11 mouse cellular contexts compared by ENCODE assay signal in the genomic region with DNA sequence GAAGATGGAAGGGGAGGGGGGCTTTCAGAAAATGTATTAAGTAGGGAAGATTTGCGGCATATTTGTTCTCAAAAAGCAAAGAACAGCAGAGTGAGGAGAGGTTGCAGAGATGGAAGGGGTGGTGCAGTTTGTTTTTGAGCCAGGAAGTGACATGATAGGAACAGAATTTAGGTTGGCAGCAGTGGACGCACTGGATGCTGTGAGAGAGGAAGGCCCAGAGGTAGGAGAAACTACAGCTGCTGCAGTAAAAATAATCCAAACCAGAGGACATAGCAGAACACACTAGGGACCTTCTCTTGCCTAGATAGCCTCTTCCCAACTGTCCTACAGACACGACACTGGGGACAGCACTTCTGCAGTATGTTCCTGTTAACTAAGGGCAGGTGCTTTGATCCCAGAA. TPM values are rescaled to one million over a fixed set of nuclear protein-coding genes. Genes with fewer than 3 reads are reported as not detected.
DNase-seq lines count a peak whose midpoint lies in the region; ATAC-seq and TF ChIP-seq lines count a peak whose summit lies in the region.
"Had no signal": no experiment of that assay in that cellular context is flagged by ENCODE, and none has a peak within 500 bp of the region (broad histone marks: within the 10 kb centered on the region; RNA-seq: fewer than 3 reads in every experiment).

No protein-coding gene starts in this region.

- ATAC-seq in forebrain, embryonic 14.5 days, result no peak
- ATAC-seq in forebrain, postnatal 0 days, result no peak
- ATAC-seq in hindbrain, embryonic 12.5 days (ENCODE audit: low FRiP score), result no peak

- no peak for TF ChIP-seq CTCF in forebrain, postnatal 0 days (IDR thresholded peaks at IDR 0.05; ENCODE audit: low read depth)
- TF ChIP-seq CTCF in lung, adult 2 months (IDR thresholded peaks at IDR 0.05; ENCODE audit: insufficient read depth, low read length), result no peak

- H3K27ac ChIP-seq in forebrain, embryonic 14.5 days (ENCODE audit: low read depth, low read length), result peak overlapping the region; percentile 39
- H3K27ac ChIP-seq in forebrain, postnatal 0 days (ENCODE audit: low read depth, low read length), result no peak overlapping the region
- H3K27ac ChIP-seq in hindbrain, embryonic 12.5 days, result no peak overlapping the region
- H3K27ac ChIP-seq: hindbrain, embryonic 14.5 days had no signal

- no peak for DNase-seq in forebrain, embryonic 14.5 days (ENCODE audit: low spot score)
- no peak for DNase-seq in forebrain, postnatal 0 days
- peak; percentile 35 to 54 for DNase-seq in lung, adult 18-20 months
- no peak for DNase-seq in lung, adult 2 months
- DNase-seq in heart, adult 8-10 months (ENCODE audit: low spot score), result peak; percentile 83
- DNase-seq in lung, postnatal 14 days, result peak; percentile 35
- DNase-seq in cerebellum, postnatal 14 days, result no peak
- DNase-seq: midbrain, embryonic 14.5 days; thymus, adult 18-20 months had no signal

- no peak overlapping the region for H3K4me2 ChIP-seq in forebrain, embryonic 14.5 days (ENCODE audit: low read length)
- H3K4me2 ChIP-seq in forebrain, postnatal 0 days (ENCODE audit: low read depth), result no peak overlapping the region
- no peak overlapping the region for H3K4me2 ChIP-seq in hindbrain, embryonic 12.5 days (replicated peaks)
- H3K4me2 ChIP-seq: hindbrain, embryonic 14.5 days had no signal

- 65% methylated on average over 3 of the region's 3 CpGs for WGBS in forebrain, embryonic 14.5 days
- WGBS in forebrain, postnatal 0 days, result 60% methylated on average over 3 of the region's 3 CpGs
- 34% methylated on average over 3 of the region's 3 CpGs for WGBS in lung, adult 2 months
- WGBS in hindbrain, embryonic 12.5 days, result 68% methylated on average over 3 of the region's 3 CpGs

- H3K27me3 ChIP-seq in forebrain, embryonic 14.5 days (replicated peaks; ENCODE audit: control insufficient read depth, insufficient read depth, low read length), result no peaks in the 10 kb centered on the region
- H3K27me3 ChIP-seq in forebrain, postnatal 0 days (ENCODE audit: insufficient read depth, low read length), result no peaks in the 10 kb centered on the region
- H3K27me3 ChIP-seq in hindbrain, embryonic 12.5 days, result no peaks in the 10 kb centered on the region

- no peak for TF ChIP-seq POLR2A in lung, adult 2 months (IDR thresholded peaks at IDR 0.05; ENCODE audit: borderline replicate concordance, extremely low read depth, low read depth, low read length)

- H3K36me3 ChIP-seq in forebrain, embryonic 14.5 days (ENCODE audit: control insufficient read depth, insufficient read depth, low read length), result no peaks in the 10 kb centered on the region
- H3K36me3 ChIP-seq in forebrain, postnatal 0 days (ENCODE audit: insufficient read depth), result no peaks in the 10 kb centered on the region
- H3K36me3 ChIP-seq in hindbrain, embryonic 12.5 days, result no peaks in the 10 kb centered on the region

- H3K9me3 ChIP-seq in forebrain, embryonic 14.5 days (replicated peaks; ENCODE audit: control insufficient read depth, low read length), result no peaks in the 10 kb centered on the region
- H3K9me3 ChIP-seq in forebrain, postnatal 0 days (ENCODE audit: low read length), result no peaks in the 10 kb centered on the region
- H3K9me3 ChIP-seq in hindbrain, embryonic 12.5 days (replicated peaks), result no peaks in the 10 kb centered on the region

- no peak overlapping the region for H3K9ac ChIP-seq in forebrain, embryonic 14.5 days (ENCODE audit: low read length)
- H3K9ac ChIP-seq in forebrain, postnatal 0 days, result no peak overlapping the region
- no peak overlapping the region for H3K9ac ChIP-seq in hindbrain, embryonic 12.5 days
- H3K9ac ChIP-seq: hindbrain, embryonic 14.5 days had no signal

- H3K4me1 ChIP-seq in forebrain, embryonic 14.5 days (ENCODE audit: control insufficient read depth, insufficient read depth, low read length), result peaks cover 5% of the 10 kb centered on the region; the same call in 1 of the 2 replicates
- H3K4me1 ChIP-seq in forebrain, postnatal 0 days (ENCODE audit: insufficient read depth), result no peaks in the 10 kb centered on the region
- peaks cover 10% of the 10 kb centered on the region for H3K4me1 ChIP-seq in lung, adult 2 months (ENCODE audit: control insufficient read depth, insufficient read depth, low read length)
- peaks cover 3% of the 10 kb centered on the region; the same call in 1 of the 2 replicates for H3K4me1 ChIP-seq in hindbrain, embryonic 12.5 days

- H3K4me3 ChIP-seq in forebrain, embryonic 14.5 days (ENCODE audit: low read depth, low read length), result no peak overlapping the region
- H3K4me3 ChIP-seq in forebrain, postnatal 0 days (ENCODE audit: low read depth, low read length), result no peak overlapping the region
- H3K4me3 ChIP-seq in lung, adult 2 months (replicated peaks; ENCODE audit: extremely low read depth, low read depth, low read length), result no peak overlapping the region
- H3K4me3 ChIP-seq in hindbrain, embryonic 12.5 days, result no peak overlapping the region

RNA-seq across cellular contexts. Expression of gene Sntb2, which starts 9.2 kb away (rescaled TPM):
- 2.3 and 2.9 TPM in 2 replicates for polyA plus RNA-seq in forebrain, embryonic 14.5 days (2014; fragmentation: Nextera tagmentation; extraction: Ambion mirVana)
- total RNA-seq in forebrain, postnatal 0 days (2014; rRNA removed), result 6.1 and 6.9 TPM in 2 replicates
- 1.7 and 3.0 TPM in 2 replicates for polyA plus RNA-seq in forebrain, postnatal 0 days (2015; fragmentation: Nextera tagmentation; extraction: Ambion mirVana)
- 9.9 and 12.1 TPM in 2 replicates for polyA plus RNA-seq in lung, adult 2 months (2012; rRNA removed)
- 10 to 100 TPM; 10.6 to 11.6 (median 11.3) TPM for total RNA-seq in heart, adult 8-10 months (2022)
- 11.5 and 11.9 TPM in 2 replicates for polyA plus RNA-seq in hindbrain, embryonic 12.5 days (2016; fragmentation: Nextera tagmentation; extraction: Ambion mirVana)

RNA-seq across cellular contexts. Expression of gene Utp4, which starts 51.3 kb away (rescaled TPM):
- 52.7 and 55.2 TPM in 2 replicates for polyA plus RNA-seq in forebrain, embryonic 14.5 days (2014; fragmentation: Nextera tagmentation; extraction: Ambion mirVana)
- total RNA-seq in forebrain, postnatal 0 days (2014; rRNA removed), result 22.2 and 23.2 TPM in 2 replicates
- 26.9 and 30.4 TPM in 2 replicates for polyA plus RNA-seq in forebrain, postnatal 0 days (2015; fragmentation: Nextera tagmentation; extraction: Ambion mirVana)
- polyA plus RNA-seq in lung, adult 2 months (2012; rRNA removed), result 12.3 and 14.5 TPM in 2 replicates
- total RNA-seq in heart, adult 8-10 months (2022), result 10 to 100 TPM; 20.2 to 23.0 (median 21.6) TPM
- 49.0 TPM in 2 replicates for polyA plus RNA-seq in hindbrain, embryonic 12.5 days (2016; fragmentation: Nextera tagmentation; extraction: Ambion mirVana)

Comparison
In these comparisons a context has a peak if more than half of its experiments do, and no peak if none do; other contexts are left out.
1. DNase-seq: peak in lung, adult 18-20 months (2 of 2), heart, adult 8-10 months (single experiment) and lung, postnatal 14 days (single experiment); none in forebrain, embryonic 14.5 days (single experiment), forebrain, postnatal 0 days (single experiment), lung, adult 2 months (single experiment) and cerebellum, postnatal 14 days (0 of 2).